Mouse (Mus musculus): ENCODE data around the gene Pde9a.

Gene Pde9a

DNA sequence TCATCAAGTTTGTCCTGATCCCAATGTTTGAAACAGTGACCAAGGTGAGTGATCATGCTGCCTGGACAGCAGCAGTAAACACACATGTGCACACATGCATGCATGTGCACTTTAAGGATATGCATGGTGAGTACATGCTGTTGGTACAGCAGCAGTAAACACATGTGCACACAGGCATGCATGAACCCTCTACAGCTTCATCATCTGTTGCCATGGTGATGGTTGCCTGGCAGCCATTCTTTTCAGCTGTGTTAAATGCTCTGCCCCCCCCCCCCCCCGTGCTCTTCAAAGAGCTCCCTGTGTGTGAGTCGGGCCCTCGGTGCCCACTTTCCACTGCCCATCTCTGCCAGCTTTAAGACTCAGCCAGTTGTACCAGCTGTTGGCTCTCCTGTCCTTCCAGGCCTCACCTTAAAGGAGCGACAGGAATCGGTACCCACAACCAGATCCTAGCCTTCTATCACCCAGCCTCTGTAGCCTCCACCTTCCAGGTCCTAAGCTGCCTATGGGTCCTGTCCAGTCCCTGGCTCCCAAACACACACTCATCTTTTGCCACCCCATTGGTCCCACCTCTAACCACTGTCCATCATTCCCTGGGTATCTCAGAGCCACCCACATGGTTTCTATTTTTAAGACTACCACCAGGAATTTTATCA is 84.9 kb downstream of the Pde9a start:
- DNase-seq = no peak

DNA sequence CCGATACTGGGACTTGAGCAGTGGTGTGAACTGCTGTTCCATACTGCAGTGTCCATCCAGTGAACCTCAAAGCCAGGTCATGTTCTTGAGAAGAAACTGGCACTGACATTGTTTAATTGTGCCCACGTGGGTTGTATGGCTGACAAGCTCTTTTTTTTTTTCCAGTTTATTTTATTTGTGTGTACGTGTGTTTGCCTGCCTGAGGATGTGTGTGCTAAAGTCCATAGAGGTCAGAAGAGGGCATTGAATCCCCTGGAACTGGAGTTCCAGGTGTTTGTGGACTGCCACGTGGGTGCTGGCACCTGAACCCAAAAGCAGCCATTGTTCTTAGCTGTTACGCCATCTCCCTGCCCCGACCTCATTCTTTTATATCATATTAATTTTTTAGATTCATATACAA is 88.4 kb downstream of the Pde9a start:
- no peak for DNase-seq

DNA sequence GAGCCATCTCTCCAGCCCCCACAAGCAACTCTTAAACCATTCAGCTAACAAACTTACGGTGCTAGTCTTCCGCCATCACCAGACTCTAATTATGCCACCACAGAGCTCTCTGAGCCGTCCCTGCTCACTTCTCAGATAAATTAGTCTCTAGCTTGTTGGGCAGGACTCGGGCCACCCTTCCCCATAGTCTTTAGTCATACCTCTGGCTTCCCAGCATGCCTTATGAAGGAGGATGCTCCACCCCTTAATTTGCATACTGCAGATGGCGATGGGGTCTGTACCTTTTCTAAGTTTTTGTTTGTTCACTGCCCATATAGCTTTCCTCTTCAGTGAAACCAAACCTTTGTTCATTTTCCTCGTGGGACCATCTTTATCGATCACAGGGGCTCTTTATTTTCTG is 92.6 kb downstream of the Pde9a start:
- no peak for DNase-seq

DNA sequence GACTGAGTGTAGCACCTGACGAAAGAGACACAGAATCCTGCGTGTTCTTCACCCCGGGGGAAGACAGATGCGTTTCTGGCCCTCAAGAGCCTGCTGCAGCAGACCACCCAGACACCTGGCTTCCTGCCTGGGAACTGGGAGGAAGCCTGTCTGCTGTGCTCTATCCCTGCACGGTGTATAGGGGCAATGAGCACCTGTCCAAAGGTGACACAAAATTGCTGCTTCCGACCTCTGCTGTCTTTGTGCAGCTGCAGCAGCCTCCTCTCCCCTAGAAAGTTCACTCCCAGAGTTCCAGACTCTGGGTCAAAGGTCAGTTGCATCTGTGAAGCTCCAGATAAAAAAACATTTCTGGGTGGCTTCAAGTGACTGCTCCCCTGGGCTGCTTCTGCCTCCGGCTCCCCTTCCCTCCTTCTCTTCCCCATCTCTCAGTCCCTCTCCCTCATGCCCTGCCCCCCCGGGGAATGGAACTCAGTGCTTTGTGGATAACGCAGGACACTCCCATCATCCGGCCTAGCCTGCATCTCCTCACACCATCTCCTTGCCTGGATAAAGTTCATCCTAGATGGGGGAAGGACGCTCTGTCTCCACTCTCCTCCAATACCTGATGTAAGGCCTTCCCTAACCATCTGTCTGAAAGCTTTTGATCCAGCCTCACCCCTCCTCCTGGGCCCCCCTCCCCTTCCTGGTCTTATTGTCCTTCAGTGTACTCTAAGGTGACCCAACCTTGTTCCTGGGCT is 93.3 kb downstream of the Pde9a start:
- DNase-seq = no peak

DNA sequence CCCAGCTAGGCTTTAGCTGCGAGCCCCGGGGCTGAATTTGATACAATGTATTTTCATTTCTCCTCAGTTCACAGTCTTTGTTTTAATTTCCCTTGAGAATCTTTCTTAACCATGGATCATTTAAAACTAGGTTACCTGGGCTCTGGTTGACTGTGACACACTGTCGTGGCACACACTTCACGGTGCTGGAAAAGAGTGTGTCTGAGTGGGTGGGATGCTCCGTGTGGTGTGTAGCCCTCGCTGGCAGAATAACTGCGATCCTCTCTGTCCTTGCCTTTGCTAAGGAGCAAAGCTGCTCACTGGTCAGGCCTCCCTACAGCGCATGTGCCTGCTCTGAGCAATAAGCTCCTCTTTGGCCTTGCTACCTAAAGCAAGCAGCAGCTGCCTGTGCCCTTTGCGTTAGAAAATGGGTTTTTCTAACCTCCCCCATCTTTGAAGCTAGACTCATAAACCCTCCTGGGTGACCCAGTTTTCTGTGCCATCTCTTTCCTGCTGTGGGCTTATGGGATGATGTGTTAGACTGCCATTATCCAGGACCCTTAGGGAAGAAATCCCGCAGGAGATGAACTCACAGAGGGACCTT is 100.7 kb downstream of the Pde9a start:
- no peak for DNase-seq

DNA sequence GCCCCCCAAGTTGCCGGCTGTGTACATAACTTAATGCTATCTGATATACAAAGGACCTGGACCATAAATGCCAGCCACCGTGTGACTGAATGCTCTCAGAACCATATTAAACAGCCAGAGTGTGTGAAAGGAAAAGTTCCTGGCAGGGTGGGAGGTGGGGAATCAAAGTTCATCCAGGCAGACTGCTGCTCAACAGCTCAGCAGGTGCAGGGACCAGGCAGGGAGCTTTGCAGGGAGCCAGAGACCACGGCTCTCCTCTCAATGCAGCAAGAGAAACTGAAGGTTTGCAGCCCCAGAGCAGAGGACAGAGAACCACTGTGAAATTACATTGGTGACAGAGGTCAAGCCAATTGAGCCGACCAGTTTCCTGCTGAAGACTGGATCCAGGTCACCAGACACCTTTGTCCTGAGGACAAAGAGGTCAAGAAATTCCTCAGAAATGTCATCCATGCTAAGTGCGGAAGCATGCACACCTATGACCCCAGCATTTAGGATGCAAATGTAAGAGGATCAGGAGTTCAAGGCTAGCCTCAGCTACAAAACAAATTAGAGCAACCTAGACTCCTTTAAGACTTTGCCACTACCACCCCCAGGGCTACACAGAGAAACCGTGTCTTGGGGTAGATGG is 101.5 kb downstream of the Pde9a start:
- no peak for DNase-seq

DNA sequence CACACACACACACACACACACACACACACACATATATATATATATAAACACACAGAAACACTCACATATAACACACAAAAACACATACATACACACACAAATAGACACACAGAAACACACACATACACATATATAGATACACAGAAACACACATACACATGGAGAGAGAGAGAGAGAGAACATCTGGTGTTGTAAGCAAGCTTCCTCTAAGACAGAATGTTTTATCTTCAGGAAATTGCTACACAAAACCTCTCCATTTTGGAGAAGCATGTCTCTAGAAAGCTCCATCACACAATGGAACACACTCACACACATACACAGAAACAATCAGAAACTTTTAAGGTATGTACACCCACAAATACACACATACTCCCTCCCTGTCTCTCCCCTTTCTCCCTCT is 105.3 kb downstream of the Pde9a start:
- no peak for DNase-seq

DNA sequence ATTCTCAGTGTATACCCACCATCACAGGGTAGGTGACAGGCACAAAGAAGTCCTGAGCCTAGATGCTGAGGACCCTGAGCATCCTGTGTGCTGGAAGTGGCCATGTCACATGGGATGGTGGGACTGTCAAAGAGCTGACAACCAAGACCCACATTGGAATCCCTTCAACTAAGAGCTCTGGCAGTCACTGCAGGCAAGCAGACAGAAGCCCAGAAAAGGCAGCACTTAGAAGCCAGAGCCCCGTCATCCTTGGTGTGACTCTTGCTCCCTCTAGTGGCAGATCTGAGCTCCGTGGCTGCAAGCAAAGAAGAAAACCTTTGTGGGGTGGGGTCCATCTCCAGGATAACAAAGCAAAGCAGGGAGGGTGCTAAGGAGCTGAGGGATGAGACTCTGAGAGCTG is 106.4 kb downstream of the Pde9a start:
- peak; percentile 32 to 59 for DNase-seq

DNA sequence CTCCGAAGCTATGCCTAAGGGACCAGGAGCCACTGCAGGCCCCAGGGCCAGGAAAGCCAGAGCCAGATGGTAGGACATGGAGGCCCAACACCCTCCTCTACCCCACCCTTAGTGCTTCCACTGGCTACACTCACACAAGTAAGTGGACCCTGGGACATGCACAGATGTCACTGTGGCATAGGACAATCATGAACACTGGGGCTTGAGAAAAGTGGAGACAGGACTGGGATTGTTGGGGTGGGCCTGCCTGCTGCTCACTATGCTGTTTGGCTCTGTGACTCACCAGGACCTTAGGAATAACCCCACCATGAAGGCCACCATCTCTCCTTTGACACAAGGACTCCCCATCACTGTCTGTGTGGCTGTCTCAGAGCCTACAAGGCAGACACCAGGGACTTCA is 109.0 kb downstream of the Pde9a start:
- no peak for DNase-seq

DNA sequence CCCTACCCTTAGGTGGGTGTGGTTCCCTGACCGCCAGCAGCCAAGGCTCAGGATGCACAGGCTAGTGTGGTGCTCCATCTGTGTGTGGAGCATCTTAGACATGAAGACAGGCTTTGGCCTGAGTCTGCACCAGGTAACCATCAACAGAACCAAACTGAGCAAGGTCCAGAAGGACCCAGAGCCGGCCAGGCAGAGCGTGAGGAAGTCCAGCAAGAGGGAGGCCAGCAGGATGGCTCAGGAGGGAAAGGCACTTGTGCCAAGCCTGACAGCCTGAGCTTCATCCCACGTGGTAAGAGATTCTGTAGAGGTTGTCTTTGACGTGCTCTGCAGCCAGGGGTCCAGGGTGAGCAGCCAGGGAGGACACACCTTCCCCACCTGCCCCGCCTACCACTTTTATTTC is 111.7 kb downstream of the Pde9a start:
- no peak for DNase-seq

DNA sequence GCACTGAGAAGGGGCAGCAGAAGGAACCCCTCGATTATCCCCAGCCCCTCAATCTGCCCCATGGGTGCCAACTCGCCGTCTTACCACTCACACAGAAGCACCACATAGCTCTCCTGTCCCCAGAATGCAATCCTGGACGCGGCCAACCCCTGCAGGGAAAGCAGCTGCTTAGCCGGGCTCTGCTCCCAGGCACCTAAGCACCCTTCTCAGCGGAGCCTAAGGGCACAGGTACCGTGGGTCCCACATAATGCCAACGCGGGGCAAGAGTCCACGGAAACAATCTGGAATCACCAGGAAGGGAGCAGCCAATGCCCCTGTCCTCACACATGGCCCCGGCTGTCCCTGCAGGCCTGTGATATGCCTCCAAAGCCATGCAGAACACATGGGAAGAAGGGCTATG is 113.7 kb downstream of the Pde9a start:
- DNase-seq = no peak

DNA sequence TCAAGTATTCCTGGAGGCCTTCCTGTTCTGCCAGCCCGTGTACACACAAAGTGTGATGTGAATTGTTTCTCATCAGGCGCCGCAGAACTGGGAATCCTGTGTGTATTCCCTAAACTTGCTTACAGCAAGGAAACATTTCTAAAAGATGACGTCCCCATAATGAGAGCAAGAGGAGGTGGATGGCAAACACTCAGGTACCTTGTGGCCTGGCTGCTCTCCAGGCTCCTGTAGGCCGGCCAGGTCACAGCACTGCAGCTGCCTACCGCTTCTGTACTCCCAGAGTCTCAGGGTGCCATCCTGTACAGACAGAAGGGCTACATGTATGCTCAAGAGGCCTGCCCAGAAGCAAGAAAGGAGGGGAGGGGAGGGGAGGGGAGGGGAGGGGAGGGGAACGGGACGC is 114.4 kb downstream of the Pde9a start:
- no peak for DNase-seq

DNA sequence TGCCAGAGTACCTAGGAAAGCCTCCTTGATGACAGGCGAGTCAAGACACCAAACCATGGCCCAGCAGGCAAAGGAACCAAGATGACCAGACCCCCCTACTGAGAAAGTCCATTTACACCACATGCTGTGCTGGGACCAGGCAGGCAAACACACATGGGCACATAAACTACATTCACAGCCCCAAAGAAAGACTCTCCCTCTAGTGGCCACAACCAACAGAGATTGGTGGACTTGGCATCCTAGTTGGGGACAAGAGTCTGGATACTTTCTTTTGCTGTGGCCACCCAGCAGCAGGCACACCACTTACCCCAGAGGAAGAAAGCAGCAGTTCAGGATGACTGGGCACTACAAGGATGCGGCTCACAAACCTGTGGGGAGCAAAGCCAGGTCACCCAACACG is 114.9 kb downstream of the Pde9a start:
- no peak for DNase-seq

DNA sequence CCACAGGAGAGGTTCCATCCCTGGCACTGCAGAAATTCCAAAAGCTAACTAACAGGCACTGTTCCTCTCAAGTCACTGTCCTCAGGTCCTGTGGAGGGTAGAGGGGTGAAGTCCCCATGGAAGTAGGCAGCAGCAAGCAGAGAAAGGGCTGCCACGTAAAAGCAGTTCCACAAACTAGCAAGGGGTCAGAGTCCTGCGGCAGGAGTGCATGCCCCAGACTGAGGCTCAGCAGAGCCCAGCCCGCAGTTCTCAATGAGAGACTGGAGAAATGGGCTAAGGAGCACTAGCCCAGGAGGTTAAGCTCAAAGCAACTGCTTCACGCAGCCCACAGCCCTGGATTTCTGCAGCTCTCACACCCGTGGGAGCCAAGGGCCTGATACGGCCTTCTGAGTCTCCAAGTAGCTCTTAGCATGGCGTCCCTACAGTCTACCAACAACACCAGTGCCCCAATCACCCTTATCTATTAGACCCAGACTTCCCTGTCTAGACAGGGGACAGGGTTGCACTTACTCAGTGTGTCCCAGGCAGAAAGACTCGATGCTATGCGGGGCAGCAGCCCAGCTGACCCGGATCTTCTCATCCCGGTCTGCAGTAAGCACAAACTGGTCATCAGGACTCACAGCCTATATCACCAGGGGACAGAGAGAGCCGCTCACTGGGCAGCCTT is 116.4 kb downstream of the Pde9a start:
- DNase-seq = no peak

DNA sequence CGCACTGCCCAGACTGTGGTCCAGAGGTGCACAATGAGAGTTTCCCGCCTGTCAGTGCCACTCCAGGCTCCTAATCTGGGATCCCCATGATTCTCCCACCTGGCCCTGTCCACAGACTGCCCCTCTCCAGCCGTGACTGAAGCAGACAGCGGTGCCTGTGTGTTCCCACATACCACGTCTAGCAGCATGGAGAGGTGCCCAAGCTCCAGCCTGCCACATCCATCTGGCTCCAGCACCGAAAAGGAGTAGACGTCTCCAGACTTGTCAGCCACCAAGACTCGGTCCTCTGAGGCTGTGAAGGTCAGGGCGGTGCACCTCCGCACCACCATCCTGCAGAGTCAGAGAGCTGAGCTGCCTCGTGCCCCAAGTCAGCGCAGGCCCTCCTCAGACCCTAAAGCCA is 117.3 kb downstream of the Pde9a start:
- no peak for DNase-seq

DNA sequence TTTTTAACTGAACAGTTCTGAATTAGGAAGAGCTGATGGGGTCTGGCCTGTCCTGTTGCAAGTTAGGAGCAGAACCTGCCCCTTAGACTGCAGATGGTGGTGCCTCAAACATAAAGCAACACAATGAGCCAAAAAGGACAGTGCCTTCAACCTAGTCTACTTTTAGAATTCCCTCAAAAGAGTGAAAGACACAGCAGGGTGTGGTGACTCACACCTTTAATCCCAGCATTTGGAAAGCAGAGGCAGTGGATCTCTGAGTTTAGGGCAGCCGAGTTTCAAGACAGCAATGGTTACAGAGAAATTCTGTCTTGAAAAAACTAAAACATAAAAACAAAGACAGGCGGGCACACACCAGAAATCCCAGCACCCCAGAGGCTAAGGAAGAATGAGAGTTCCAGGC is 117.9 kb downstream of the Pde9a start:
- no peak for DNase-seq

DNA sequence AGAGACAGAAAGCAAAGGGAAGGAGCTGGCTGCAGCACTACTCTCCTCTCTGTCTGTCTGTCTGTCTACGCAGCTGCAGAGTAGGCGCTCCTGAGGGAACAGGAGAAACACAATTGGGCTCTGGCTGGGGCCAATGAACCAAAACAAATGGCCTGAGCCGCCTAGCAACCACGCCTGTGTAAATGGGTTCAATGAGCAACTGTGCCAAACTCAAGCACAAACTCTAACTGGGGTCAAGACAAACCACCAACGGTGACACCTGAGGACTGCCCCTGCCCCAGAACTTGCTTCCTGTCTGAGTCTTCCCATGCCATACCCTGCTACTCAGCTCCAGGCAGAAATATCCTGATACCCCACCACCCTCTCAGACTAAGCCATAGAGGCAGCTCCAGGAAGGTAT is 119.0 kb downstream of the Pde9a start:
- DNase-seq = no peak

DNA sequence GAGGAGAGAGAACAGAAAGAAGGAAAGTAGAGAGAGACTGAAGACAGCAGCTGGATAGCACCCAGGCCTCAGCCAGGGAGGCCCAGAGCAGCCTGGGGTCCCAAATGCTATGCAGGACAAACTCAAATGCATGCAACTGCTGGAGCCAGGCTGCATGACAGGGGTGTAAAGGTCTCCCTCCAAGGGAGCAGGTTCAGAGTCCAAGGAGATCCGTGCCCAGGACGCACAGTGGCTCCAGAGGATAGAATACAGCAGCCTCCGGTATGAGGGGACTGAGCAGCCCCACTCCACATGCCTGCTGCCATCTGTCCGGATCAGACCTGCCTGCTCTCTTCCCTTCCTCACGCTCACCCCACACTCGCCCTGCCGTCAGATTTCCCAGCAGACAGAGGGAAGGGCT is 120.3 kb downstream of the Pde9a start:
- DNase-seq = no peak

DNA sequence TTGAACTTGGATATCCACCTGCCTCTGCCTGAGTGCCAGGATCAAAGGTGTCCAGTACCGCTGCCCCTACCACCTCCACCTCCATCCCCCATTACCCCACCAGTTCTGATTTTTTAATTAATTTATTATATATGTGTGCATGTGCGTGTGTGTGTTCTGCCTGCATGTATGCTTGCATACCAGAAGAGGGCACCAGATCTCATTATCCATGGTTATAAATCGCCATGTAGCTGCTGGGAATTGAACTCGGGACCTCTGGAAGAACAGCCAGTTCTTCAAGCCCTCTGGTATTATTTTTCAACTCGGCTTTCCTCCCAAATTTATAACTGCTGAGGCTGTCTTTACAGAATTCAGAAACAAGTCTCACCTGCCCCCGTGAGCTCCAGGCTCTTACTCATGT is 124.9 kb downstream of the Pde9a start:
- no peak for DNase-seq

DNA sequence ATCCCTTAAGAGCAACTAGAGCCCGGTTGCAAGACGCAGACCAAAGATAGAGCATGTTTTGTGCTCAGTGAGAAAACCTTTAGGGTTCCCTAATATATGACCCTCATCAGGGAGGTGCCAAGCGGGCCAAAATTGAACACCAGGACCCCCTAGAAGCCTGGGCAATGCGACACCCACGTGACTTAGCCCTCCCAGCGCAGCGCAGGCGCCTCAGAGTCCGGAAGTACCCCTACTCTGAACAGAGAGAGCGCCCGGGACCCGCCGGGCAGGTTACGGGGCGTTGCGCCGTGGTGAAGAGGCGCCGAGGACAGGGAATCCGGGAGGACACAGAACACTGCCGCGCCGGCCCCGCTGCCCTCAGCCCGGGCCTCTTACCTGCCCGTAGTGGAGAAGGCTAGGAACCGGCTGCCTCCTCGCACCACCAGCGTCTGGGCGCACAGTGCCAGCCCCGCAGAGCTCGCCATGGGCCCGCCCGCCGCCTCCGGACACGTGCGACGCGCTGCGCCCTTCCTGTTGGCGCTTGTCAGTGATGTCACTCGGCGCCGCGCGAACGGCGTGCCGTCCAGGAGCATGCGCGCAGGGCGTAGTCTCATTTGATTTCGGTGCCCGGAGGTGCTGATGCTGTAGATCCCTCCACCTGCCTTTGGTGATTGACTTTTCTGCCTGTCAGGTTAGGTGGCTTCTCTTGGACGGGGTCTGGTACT is 125.9 kb downstream of the Pde9a start:
- DNase-seq = peak; percentile 74 to 76

DNA sequence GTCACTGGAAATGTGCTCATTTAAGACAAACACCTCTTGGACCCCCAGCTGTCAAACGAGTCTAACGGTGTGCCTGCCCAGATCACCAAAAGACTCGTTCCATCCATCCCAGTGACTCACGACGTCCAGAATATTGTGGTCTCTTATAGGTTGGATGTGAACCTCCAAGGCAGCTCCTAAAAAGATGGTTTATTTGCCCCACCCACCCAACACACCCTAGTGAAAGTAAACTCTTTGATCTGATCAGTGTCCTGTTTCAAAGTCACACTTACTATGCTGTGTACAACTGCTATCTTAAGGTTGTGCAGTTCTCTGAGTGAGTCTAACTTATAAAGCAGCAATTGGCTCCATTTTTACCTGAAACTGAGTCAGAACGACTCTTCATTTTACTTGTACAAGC is 126.6 kb downstream of the Pde9a start:
- DNase-seq = no peak

DNA sequence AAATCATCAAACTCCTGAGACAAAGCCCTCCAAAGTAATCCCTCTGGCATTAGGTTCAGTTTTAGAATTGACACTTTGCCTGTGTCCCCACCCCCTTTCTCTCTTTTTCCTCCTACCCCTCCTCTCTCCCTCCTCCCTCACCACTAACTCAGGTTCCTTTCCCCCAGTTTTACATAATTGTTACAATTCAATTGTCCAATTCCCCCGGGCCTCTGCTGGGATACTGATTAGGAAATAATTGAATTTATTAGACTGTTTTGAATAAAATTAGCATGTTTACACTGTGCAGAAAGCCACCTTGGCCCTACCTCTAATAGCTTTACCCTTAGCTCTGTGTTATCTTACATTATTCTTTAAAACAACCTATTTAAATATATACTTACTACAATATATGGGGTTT is 128.7 kb downstream of the Pde9a start:
- DNase-seq = no peak
